Mouse (Mus musculus) naive thymus-derived CD4-positive, alpha-beta T cell, adult 5 months (primary cell): ENCODE measurements around the gene Plk4. TPM values are rescaled to one million over a fixed set of nuclear protein-coding genes. Genes with fewer than 3 reads are reported as not detected.

Source experiments
- polyA plus RNA-seq: library from polyadenylated mRNA; unstranded; fragments of 100-300 nt; shearing (Covaris generic); gene quantifications from one replicate; pipeline ENCODE4 v1.2.1, GENCODE M21; 2017

Plk4 gene
- polyA plus RNA-seq: 13.8 TPM

DNA sequence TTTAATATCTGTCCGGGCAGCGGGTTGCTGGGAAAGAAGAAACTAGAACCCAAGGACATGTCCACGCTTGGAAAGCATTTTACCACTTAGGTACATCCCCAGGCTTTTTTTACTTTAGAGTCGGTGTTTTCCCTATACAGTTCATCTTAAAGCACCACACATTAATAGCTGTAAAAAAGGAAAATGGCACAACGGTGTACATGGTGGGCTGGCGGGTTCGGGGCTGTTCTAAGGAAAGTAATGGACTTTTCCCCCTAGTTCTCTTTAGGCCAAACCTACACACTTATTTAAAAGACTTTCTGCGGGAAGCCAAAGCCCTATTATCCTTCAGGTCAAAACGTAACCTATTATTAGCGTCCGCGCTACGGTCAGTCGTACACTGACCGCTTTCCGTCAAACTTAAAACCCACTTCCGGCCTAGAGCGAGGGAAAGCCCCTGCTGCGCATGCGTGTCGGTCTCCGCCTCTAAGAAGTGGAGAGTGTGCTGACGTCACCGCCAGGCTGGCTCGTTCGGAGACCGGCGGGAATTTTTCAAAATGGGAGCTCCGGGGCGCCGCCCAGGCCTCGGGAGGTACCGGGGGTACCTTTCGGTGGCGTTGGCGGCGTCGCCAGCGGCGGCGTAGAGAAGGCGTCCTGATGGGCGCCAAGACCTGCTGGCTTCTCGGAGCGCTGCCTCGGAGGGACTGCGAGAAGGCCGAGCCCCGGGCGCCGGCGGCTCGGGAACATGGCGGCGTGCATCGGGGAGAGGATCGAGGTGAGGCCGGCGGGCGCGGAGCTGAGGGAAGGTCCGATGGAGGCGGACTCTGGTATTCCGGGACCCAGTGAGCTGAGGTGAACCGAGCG is at the start of gene Plk4:
TSS of gene Plk4 (plus strand) at position 490 of the 843 bp plus-strand sequence.

GRCm38 (mm10) chr3:40846473-40846956 is 46.7 kb downstream of the Plk4 start, which contains the start of gene Mfsd8:
Gene Mfsd8, minus strand, starts transcription at chr3:40846886.

DNA sequence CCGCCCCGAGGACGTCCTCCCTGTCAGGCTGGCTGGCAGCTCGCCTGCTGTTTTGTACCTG is 47.0 kb downstream of the Plk4 start, which contains the start of gene Abhd18:
TSS of gene Abhd18 (plus strand) at position 14 of the 61 bp plus-strand sequence.

Other genes with a start within 250 kb of the Plk4 start
- not detected for gene Slc25a31, start 91.2 kb upstream of the Plk4 start, polyA plus RNA-seq
- 34.9 TPM for gene Hspa4l, start 55.5 kb upstream of the Plk4 start, polyA plus RNA-seq
- 12.9 TPM for gene Mfsd8, start 46.9 kb downstream of the Plk4 start, polyA plus RNA-seq
- 14.4 TPM for gene Abhd18, start 47.0 kb downstream of the Plk4 start, polyA plus RNA-seq
- 0.44 TPM for gene 1700034I23Rik, start 102.5 kb downstream of the Plk4 start, polyA plus RNA-seq
- gene Larp1b, start 149.8 kb downstream of the Plk4 start, polyA plus RNA-seq: 25.8 TPM